Mouse (Mus musculus) limb, embryonic 13.5 days (tissue): ENCODE measurements at regions not wholly inside any gene's neighbourhood (a gene's known extent, or its start where the extent isn't known, plus 50 kb on each side); places are given as distances from the start of the nearest gene placed in this dataset.
A peak's percentile ranks its signal among the peaks of the same experiment; 100 is the strongest.

Experiments used
- ATAC-seq: fragments of 200-750 bp; cut with Nextera tagmentation; 2 replicates; pipeline ENCODE4 v1.8.0; 2017; ENCODE audit warnings: low read depth, moderate number of reproducible peaks, moderate TSS enrichment; ENCODE audit not compliant: low FRiP score
- H3K27ac ChIP-seq: fragments of 300-500 bp; sonication (generic); 2 replicates; pipeline ENCODE4 v1.5.1; 2015; ENCODE audit warnings: inconsistent platforms, mild to moderate bottlenecking, moderate library complexity
- H3K27me3 ChIP-seq: fragments of 300-500 bp; sonication (generic); 2 replicates; pipeline ENCODE4 v1.6.1; 2015; ENCODE audit warnings: mild to moderate bottlenecking, inconsistent platforms
- H3K36me3 ChIP-seq: fragments of 300-500 bp; sonication (generic); 2 replicates; pipeline ENCODE4 v1.6.1; 2015; ENCODE audit warnings: inconsistent platforms, mild to moderate bottlenecking, moderate library complexity
- H3K4me1 ChIP-seq: fragments of 300-500 bp; sonication (generic); 2 replicates; pipeline ENCODE4 v1.6.1; 2015; ENCODE audit warnings: inconsistent platforms
- H3K4me2 ChIP-seq: fragments of 300-500 bp; sonication (generic); replicated peaks from 2 replicates; pipeline ENCODE4 v1.6.1; 2015; ENCODE audit warnings: inconsistent platforms, mild to moderate bottlenecking, moderate library complexity
- H3K4me3 ChIP-seq: fragments of 300-500 bp; sonication (generic); 2 replicates; pipeline ENCODE4 v1.5.1; 2015; ENCODE audit warnings: moderate library complexity, mild to moderate bottlenecking, inconsistent platforms
- H3K9ac ChIP-seq: fragments of 300-500 bp; sonication (generic); 2 replicates; pipeline ENCODE4 v1.6.1; 2015; ENCODE audit warnings: mild to moderate bottlenecking, inconsistent platforms
- H3K9me3 ChIP-seq: fragments of 300-500 bp; sonication (generic); 2 replicates; pipeline ENCODE4 v1.6.1; 2016; ENCODE audit warnings: inconsistent platforms
- WGBS: fragments of 180-500 bp; shearing (Covaris S2); methylation state at CpG from one replicate; pipeline ENCODE4 v1.1.7; 2015; 5-methylcytosine and 5-hydroxymethylcytosine counted together

DNA sequence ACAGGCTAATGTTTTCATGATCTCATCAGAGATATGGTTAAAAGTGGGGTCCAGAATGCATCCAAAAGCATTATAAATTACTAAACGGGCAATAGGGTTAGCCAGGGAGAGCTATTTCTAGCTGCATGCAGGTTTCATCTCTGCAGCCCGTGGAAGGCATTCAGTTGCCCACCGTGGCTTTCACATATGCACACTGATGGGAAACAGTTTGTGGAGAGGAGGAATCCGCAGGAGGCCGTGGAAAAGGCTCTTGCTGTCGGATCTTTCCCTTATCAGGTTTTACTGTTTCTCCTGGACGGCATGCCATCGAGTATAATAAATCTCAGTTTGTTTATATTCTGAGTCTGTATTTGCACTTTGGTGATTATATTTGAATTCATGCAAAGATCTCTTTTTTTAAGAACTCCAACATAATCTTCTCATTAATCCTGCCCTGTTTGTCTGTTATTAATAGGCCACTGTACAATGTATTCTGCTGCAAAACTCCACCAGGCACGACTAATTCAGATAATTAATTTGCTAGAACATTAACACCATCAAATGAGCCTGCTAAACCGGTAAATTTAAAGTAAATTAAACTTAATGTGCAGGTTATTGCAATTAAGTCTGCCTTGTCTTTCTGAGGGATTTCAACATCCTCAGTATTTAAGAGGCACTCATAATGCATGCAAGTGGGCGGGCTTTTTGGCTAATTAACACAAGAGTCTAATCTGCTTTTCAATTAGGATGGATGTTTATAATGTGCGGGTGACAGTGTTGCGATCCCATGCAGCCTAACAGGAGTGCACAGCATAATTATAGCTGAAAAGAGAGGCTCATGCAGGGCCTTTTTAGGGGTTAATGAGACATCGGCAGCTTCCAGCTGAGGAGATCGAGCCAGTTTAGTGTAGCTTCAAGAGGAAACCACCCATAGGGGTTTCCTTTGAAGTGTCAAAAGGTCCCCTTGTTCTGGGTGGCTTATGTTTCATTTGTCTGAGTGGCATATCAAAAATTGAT is 170.2 kb downstream of the Pou4f1 start:
- Histone ChIP-seq H3K4me1 (no peaks in the 10 kb centered on the region), H3K4me2 (no peak overlapping the region), H3K9ac (no peak overlapping the region), H3K9me3 (no peaks in the 10 kb centered on the region), H3K36me3 (no peaks in the 10 kb centered on the region), H3K4me3 (no peak overlapping the region), H3K27me3 (no peaks in the 10 kb centered on the region), H3K27ac (no peak overlapping the region)
- no peak for ATAC-seq
- whole genome bisulfite sequencing = 13% methylated on average over 15 of the region's 15 CpGs

DNA sequence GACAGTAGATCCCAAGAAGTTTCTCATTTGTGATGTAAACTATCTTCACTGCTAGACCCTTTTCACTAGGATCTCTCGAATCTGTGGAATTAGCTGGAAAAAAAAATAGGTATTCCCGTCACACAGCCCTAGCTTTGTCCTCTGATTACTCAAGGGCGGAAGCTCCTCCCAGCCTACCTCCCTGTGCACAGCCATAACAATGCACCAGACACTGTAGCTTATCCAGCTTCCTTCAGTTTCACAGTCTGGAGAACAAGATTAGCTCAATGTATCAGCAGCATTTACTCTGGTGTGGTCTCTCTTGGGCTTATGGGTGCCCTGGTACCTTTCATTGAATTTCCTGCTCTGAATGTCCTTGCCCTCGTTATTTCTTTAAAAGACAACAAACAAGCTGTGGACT is 174.0 kb downstream of the Pou4f1 start:
- Histone ChIP-seq H3K36me3 (no peaks in the 10 kb centered on the region), H3K4me3 (no peak overlapping the region), H3K4me2 (no peak overlapping the region), H3K27me3 (no peaks in the 10 kb centered on the region), H3K27ac (no peak overlapping the region), H3K9me3 (no peaks in the 10 kb centered on the region), H3K9ac (no peak overlapping the region), H3K4me1 (no peaks in the 10 kb centered on the region)
- ATAC-seq = no peak
- WGBS = 60% methylated on average over 4 of the region's 4 CpGs

- no peak for ATAC-seq
- no peak overlapping the region for H3K4me3 ChIP-seq
- WGBS = 95% methylated on average over 2 of the region's 2 CpGs
- no peak overlapping the region for H3K9ac ChIP-seq
- H3K4me2 ChIP-seq = no peak overlapping the region
- H3K9me3 ChIP-seq = no peaks in the 10 kb centered on the region
- no peak overlapping the region for H3K27ac ChIP-seq
- no peaks in the 10 kb centered on the region for H3K36me3 ChIP-seq
- no peaks in the 10 kb centered on the region for H3K4me1 ChIP-seq
- H3K27me3 ChIP-seq = no peaks in the 10 kb centered on the region
Measured at GRCm38 (mm10) chr14:104293147-104293546, 174.7 kb downstream of the Pou4f1 start.

DNA sequence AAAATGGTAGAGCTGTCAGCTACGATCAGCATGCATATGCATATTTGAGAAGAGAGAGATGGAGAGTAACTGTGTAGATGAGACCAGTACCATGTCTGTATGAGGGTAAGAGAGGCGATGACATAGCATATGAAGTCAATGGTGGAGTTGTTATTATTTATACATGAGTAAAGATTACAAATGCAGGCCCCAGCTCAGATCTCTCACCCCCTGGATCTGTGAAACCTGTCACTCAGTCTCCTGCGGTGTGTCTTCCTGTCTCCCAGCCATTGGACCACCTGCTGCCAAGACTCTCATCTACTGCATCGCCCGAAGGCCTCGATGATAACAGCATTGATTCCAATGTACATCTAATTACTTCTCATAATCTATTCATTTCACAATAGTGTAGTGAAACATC is 187.4 kb downstream of the Pou4f1 start:
- no peaks in the 10 kb centered on the region for H3K4me1 ChIP-seq
- H3K9ac ChIP-seq = no peak overlapping the region
- WGBS = 90% methylated on average over 6 of the region's 6 CpGs
- no peaks in the 10 kb centered on the region for H3K36me3 ChIP-seq
- no peak overlapping the region for H3K4me2 ChIP-seq
- H3K27ac ChIP-seq = no peak overlapping the region
- no peaks in the 10 kb centered on the region for H3K9me3 ChIP-seq
- no peak overlapping the region for H3K4me3 ChIP-seq
- no peak for ATAC-seq
- H3K27me3 ChIP-seq = no peaks in the 10 kb centered on the region

DNA sequence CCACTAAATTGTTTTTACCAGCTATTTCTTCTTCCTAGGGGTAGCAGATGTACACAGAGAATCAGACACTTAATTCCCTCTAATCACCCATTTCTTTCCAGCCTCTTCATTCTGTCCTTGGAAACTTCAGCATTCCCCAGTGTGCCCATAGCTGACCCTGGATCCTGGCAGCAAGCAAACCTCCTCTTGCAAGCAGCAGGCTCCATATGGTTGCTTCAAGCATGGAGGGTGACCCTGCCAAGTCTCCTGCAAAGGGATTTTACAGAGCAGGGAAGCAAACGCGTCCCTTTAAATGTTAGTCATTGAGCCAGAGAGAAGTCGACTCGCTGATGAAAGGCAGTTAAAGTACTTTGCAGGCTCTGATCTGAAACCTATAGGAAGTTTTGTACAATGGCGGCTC is 187.9 kb downstream of the Pou4f1 start:
- H3K27me3 ChIP-seq = no peaks in the 10 kb centered on the region
- H3K4me1 ChIP-seq = no peaks in the 10 kb centered on the region
- no peaks in the 10 kb centered on the region for H3K9me3 ChIP-seq
- H3K9ac ChIP-seq = no peak overlapping the region
- WGBS = 69% methylated on average over 5 of the region's 5 CpGs
- no peak for ATAC-seq
- no peak overlapping the region for H3K4me3 ChIP-seq
- no peaks in the 10 kb centered on the region for H3K36me3 ChIP-seq
- no peak overlapping the region for H3K27ac ChIP-seq
- no peak overlapping the region for H3K4me2 ChIP-seq

- Histone ChIP-seq H3K27ac (no peak overlapping the region), H3K9me3 (no peaks in the 10 kb centered on the region), H3K9ac (no peak overlapping the region), H3K27me3 (no peaks in the 10 kb centered on the region), H3K4me2 (no peak overlapping the region), H3K36me3 (no peaks in the 10 kb centered on the region), H3K4me3 (no peak overlapping the region), H3K4me1 (no peaks in the 10 kb centered on the region)
- WGBS = 80% methylated on average over 4 of the region's 4 CpGs
- ATAC-seq = no peak
Measured at GRCm38 (mm10) chr14:104274752-104275151, 193.0 kb downstream of the Pou4f1 start.

DNA sequence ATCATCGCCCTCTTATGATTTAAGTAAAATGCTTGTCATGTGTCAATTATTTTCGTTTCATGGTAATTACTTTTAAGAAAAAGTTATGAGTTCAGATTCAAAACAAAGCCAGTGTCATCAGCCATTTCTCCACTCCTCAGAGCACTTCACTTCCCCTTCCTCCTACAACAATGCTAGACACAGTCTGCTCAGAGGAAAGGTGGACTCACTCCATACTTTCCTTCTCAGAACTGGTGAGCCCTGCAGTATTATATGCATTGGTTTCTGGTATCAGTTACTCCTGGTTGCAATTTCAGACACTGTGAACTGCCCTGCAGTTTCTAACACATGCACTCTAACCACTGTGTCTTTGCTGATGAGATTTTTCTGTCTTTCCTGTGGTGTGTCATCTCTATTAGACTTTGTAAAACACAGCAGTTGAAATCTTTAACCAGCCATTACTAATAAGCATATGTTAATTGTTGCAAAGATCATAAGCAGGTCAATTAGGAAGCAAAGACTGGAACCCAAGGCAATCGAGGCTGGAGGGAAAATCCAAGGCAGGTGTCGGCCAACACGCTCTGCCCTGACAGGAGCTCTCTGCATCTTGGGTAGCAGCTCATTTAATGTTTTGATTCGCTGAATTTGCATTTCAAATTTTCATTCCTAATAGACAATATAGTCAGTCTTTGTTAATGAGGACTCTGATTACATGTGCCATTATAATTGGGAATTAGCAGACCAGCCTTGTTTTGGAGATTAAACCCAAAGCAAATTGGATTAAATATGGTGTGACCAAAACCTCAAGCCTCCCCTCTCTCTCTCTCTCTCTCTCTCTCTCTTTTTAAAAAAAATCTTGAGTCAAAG is 202.7 kb downstream of the Pou4f1 start:
- no peaks in the 10 kb centered on the region for H3K4me1 ChIP-seq
- H3K36me3 ChIP-seq = no peaks in the 10 kb centered on the region
- no peak overlapping the region for H3K4me3 ChIP-seq
- no peak overlapping the region for H3K9ac ChIP-seq
- H3K27me3 ChIP-seq = no peaks in the 10 kb centered on the region
- no peak overlapping the region for H3K27ac ChIP-seq
- H3K4me2 ChIP-seq = no peak overlapping the region
- H3K9me3 ChIP-seq = no peaks in the 10 kb centered on the region
- ATAC-seq = no peak
- 71% methylated on average over 6 of the region's 6 CpGs for WGBS

DNA sequence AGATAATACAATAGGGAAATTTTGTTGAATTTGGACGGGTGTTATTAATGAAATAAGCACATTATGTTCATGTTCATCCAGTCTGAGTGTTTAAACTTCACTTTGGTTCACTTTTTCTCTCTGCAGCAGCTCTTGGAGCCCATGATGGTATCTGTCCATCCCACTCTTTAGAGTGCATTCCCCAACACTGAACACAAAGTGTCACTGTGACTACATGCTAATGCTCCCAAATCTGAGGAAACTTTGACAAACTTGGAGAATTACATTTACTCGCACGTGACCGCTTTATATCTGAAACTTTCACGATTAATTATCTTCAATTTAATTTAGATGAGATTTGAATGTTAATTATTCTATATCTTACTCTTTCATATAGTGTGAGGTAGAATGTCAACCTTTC is 250.8 kb downstream of the Pou4f1 start:
- H3K27me3 ChIP-seq = no peaks in the 10 kb centered on the region

DNA sequence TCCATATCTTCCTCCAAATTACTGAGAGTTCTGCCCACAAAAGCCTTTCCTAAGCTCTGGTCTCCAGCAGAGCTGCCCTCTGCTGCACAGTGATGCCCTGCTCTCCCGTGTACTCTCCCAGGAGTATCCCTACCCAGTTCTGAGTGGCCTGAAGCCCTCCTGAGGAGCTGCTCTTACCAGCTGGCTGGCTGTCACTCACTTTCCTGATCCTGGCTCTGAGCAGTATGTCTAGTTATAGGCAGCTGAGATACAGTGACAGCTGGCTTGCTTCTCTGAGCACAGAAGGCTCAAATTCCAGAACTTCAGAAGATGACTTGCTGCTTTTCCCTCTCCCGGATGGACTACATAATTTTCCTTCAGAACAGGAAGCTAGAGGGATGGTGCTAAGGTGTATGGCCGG is 257.1 kb downstream of the Pou4f1 start:
- 57% methylated on average over 3 of the region's 3 CpGs for WGBS
- Histone ChIP-seq H3K4me2 (no peak overlapping the region), H3K36me3 (no peaks in the 10 kb centered on the region), H3K9me3 (no peaks in the 10 kb centered on the region), H3K27ac (no peak overlapping the region), H3K4me1 (no peaks in the 10 kb centered on the region), H3K4me3 (no peak overlapping the region), H3K9ac (no peak overlapping the region), H3K27me3 (no peaks in the 10 kb centered on the region)
- peak; percentile 76 for ATAC-seq

More for the DNA sequence above, 250.8 kb downstream of the Pou4f1 start:
- Histone ChIP-seq H3K9ac (no peak overlapping the region), H3K4me1 (no peaks in the 10 kb centered on the region), H3K36me3 (no peaks in the 10 kb centered on the region), H3K4me2 (no peak overlapping the region), H3K9me3 (no peaks in the 10 kb centered on the region), H3K4me3 (no peak overlapping the region), H3K27ac (no peak overlapping the region)
- WGBS = 79% methylated on average over 5 of the region's 5 CpGs
- ATAC-seq = no peak

DNA sequence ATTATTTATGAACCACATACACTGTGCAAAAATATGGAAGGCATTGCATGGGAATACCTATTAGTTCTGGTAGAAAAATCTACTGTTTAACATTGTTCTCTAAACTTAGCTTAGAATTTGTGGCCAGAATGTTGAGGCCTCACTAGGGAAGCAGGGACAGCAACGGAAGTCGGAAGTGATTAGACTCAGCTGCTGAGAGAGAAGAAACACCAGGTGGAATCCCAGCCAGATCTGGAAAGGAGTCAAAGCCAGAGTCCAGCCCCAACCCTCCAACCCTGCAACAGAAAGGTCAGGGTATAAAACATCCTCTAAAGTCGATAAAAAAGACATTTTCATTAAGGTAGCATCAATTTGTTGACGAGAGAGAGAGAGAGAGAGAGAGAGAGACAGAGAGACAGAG is 258.9 kb downstream of the Pou4f1 start:
- WGBS = 56% methylated on average over 4 of the region's 4 CpGs
- Histone ChIP-seq H3K4me2 (no peak overlapping the region), H3K27ac (no peak overlapping the region), H3K27me3 (no peaks in the 10 kb centered on the region), H3K9ac (no peak overlapping the region), H3K4me3 (no peak overlapping the region), H3K9me3 (no peaks in the 10 kb centered on the region), H3K36me3 (no peaks in the 10 kb centered on the region), H3K4me1 (no peaks in the 10 kb centered on the region; the same call in 1 of the 2 replicates)
- ATAC-seq = no peak

DNA sequence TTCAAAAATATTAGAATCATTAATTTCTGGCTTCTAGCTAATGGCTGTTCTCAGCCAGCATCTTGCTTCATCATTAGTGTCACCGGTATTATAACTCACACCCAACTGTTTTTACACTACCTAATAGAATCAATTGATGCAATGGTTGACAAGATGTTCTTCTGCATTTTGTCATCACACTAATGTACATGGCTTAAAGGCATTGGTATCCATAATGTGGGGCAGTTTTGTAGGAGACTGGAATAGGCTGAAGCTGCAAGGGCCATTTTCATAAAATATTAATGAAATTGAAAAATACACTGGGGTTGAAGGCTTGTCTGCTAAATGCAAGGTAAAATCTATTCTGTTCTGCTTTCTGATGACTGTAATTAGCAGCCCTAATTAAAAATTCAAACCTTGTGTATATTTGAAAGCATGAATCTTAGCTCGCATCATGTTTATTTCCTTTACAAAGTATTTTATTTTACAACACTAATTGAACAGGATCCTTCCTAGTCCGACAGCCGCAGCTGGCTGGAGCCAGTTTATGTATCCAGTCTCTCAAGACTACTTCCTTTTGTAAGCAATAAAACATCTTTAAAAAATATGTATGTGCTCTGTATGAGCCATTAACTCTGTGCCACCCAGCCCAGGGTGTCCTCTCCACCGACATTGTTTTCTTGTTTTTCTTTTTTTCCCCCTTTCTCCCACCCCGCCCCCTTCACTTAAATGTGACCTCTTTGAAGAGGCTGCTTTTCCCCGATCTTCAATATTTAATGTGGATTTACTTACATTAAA is 259.6 kb downstream of the Pou4f1 start:
- no peak overlapping the region for H3K27ac ChIP-seq
- H3K36me3 ChIP-seq = no peaks in the 10 kb centered on the region
- no peaks in the 10 kb centered on the region; the same call in 1 of the 2 replicates for H3K4me1 ChIP-seq
- H3K27me3 ChIP-seq = no peaks in the 10 kb centered on the region
- H3K9me3 ChIP-seq = no peaks in the 10 kb centered on the region
- H3K9ac ChIP-seq = no peak overlapping the region
- no peak overlapping the region for H3K4me2 ChIP-seq
- no peak overlapping the region for H3K4me3 ChIP-seq
- 52% methylated on average over 7 of the region's 7 CpGs for WGBS
- no peak for ATAC-seq

- Histone ChIP-seq H3K4me3 (no peak overlapping the region), H3K27ac (no peak overlapping the region), H3K4me1 (no peaks in the 10 kb centered on the region; the same call in 1 of the 2 replicates), H3K9me3 (no peaks in the 10 kb centered on the region), H3K27me3 (no peaks in the 10 kb centered on the region), H3K9ac (no peak overlapping the region), H3K4me2 (no peak overlapping the region), H3K36me3 (no peaks in the 10 kb centered on the region)
- 30% methylated on average over 2 of the region's 2 CpGs for WGBS
- no peak for ATAC-seq
Measured at GRCm38 (mm10) chr14:104206602-104207001, 261.2 kb downstream of the Pou4f1 start.
